Mouse (Mus musculus) left cerebral cortex, postnatal 10 days (tissue): ENCODE measurements at regions not wholly inside any gene's neighbourhood (a gene's known extent, or its start where the extent isn't known, plus 50 kb on each side); places are given as distances from the start of the nearest gene placed in this dataset.

Experiments used
- DNase-seq, 2 experiments: peaks; one replicate each; pipeline ENCODE4 v3.0.0; 2021 to 2022; ENCODE audit warnings: low spot score in 2 of 2, mixed read lengths in 1 of 2; ENCODE audit errors: extremely low spot score in 1 of 2
- intact Hi-C: fragments of 180-260 bp; cut with DNase I; formaldehyde crosslinking; loops from one replicate; pipeline ENCODE4 v1.15.1; 2025

- intact Hi-C loops: no loop called here
- DNase-seq: peak; percentile 26 to 48
These were observed 51.6 kb downstream of the Bex3 start for GRCm38 (mm10) chrX:136321692-136322091.

GRCm38 (mm10) chrX:136365809-136366208, 95.8 kb downstream of the Bex3 start:
- intact Hi-C loops: no loop called here
- DNase-seq: peak in 1 of 2 experiments; percentile 1
